Mouse (Mus musculus) hindbrain, embryonic 11.5 days (tissue): Measurements from ENCODE around the gene Stx19. TPM values are rescaled to one million over a fixed set of nuclear protein-coding genes. Genes with fewer than 3 reads are reported as not detected.

Source experiments
- ATAC-seq: fragments of 200-750 bp; cut with Nextera tagmentation; 2 replicates; pipeline ENCODE4 v1.8.0; 2017; ENCODE audit warnings: mild to moderate bottlenecking, moderate TSS enrichment, moderate library complexity; ENCODE audit not compliant: low FRiP score
- DNase-seq: peaks from one replicate; pipeline ENCODE4 v3.0.0-alpha.2; 2015; ENCODE audit warnings: low spot score
- H3K27ac ChIP-seq: fragments of 300-500 bp; sonication (generic); 2 replicates; pipeline ENCODE4 v1.5.1; 2014; ENCODE audit warnings: mild to moderate bottlenecking, low read depth, low read length
- H3K27me3 ChIP-seq: fragments of 300-500 bp; sonication (generic); 2 replicates; pipeline ENCODE4 v1.6.1; 2014; ENCODE audit warnings: mild to moderate bottlenecking, low read length, moderate library complexity, mixed read lengths; ENCODE audit not compliant: control insufficient read depth, insufficient read depth
- H3K36me3 ChIP-seq: fragments of 300-500 bp; sonication (generic); 2 replicates; pipeline ENCODE4 v1.6.1; 2014; ENCODE audit warnings: mild to moderate bottlenecking, low read length, moderate library complexity, mixed read lengths; ENCODE audit not compliant: control insufficient read depth, insufficient read depth
- H3K4me1 ChIP-seq: fragments of 300-500 bp; sonication (generic); replicated peaks from 2 replicates; pipeline ENCODE4 v1.6.1; 2014; ENCODE audit warnings: low read length, mixed read lengths; ENCODE audit not compliant: control insufficient read depth, insufficient read depth
- H3K4me2 ChIP-seq: fragments of 300-500 bp; sonication (generic); replicated peaks from 2 replicates; pipeline ENCODE4 v1.6.1; 2014; ENCODE audit warnings: mild to moderate bottlenecking, low read depth, low read length
- H3K4me3 ChIP-seq: fragments of 300-500 bp; sonication (generic); 2 replicates; pipeline ENCODE4 v1.5.1; 2014; ENCODE audit warnings: low read depth, low read length
- H3K9ac ChIP-seq: fragments of 300-500 bp; sonication (generic); 2 replicates; pipeline ENCODE4 v1.6.1; 2014; ENCODE audit warnings: low read depth, low read length
- H3K9me3 ChIP-seq: fragments of 300-500 bp; sonication (generic); 2 replicates; pipeline ENCODE4 v1.6.1; 2016; ENCODE audit warnings: low read length; ENCODE audit not compliant: control insufficient read depth
- WGBS: fragments of 180-500 bp; shearing (Covaris S2); extraction: QIAGEN DNeasy Blood & Tissue Kit; methylation state at CpG from one replicate; pipeline ENCODE4 v1.1.7; 2014; 5-methylcytosine and 5-hydroxymethylcytosine counted together
- polyA plus RNA-seq: library from polyadenylated mRNA; unstranded; fragments of >200 nt; fragmentation: Nextera tagmentation; extraction: Ambion mirVana; gene quantifications from 2 replicates; pipeline ENCODE4 v1.2.1, GENCODE M21; 2014

Gene Stx19
- polyA plus RNA-seq, 1 experiment from 2014 or later: 0.56 TPM

DNA sequence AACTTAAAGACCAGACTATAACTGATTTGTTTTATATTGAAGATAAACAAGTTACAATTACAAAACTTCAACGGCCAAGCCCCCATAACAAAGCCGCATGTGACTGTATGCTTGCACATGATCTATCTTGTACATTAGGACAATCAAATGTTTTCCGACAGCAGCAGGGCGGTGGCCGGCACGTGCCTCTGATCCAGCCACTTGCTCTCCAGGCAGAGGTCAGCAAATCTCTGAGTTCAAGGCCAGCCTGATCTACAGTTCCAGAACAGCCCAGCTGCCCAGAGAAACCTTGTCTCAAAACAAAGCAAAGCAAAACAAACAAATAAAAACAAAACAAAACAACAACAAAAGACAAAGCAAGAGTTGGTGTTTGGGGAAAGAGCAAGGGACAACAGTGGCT is 40.9 kb downstream of the Stx19 start:
- H3K27me3 ChIP-seq: no peaks in the 10 kb centered on the region
- ATAC-seq: no peak
- DNase-seq: no peak
- H3K9ac ChIP-seq: no peak overlapping the region
- no peak overlapping the region for H3K4me3 ChIP-seq
- H3K4me1 ChIP-seq: no peaks in the 10 kb centered on the region
- no peaks in the 10 kb centered on the region for H3K36me3 ChIP-seq
- no peak overlapping the region for H3K4me2 ChIP-seq
- no peak overlapping the region for H3K27ac ChIP-seq
- H3K9me3 ChIP-seq: no peaks in the 10 kb centered on the region
- WGBS: 83% methylated on average over 6 of the region's 6 CpGs

DNA sequence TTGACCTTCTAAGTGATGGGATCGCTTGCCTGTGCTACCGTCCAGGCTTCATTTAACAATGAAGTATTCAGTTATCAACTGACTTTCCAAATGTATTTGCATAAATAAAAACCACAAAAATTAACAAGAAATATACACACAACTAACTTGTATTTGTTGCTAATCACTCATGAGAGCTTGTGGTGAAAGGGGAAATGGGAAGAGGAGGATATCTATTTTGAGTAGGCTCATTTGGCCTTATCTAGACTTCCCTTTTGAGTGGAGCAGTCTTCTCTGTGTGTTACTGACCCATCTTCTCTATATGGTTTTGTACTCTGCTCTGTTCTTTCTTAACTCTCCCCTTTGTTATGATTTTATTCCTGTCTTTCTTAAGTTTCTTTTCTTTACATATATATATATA is 41.8 kb downstream of the Stx19 start:
- Histone ChIP-seq H3K4me1 (no peaks in the 10 kb centered on the region), H3K4me2 (no peak overlapping the region), H3K36me3 (no peaks in the 10 kb centered on the region), H3K4me3 (no peak overlapping the region), H3K27ac (no peak overlapping the region), H3K9ac (no peak overlapping the region), H3K27me3 (no peaks in the 10 kb centered on the region), H3K9me3 (no peaks in the 10 kb centered on the region)
- DNase-seq (no peak), ATAC-seq (no peak)
- 92% methylated on average over 2 of the region's 2 CpGs for WGBS

DNA sequence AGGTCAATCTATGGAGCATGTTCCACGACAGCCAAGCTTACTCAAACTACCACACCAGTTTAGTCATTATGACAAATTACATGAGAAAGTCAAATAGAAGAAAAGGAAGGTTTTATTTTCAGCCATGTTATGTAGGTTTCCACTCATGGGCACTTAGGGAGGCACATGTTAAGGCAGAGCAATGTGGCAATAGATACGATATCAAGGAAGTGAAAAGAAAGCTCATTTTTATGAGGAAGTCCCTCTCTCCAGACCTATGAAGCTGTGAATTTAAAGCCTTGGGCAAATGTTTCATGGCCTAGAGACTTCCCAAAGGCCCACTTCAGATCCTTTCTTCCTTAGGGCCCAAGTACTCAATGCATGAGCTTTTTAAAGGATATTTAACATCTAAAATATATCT is 43.0 kb downstream of the Stx19 start:
- H3K36me3 ChIP-seq: no peaks in the 10 kb centered on the region
- no peaks in the 10 kb centered on the region for H3K27me3 ChIP-seq
- no peak overlapping the region for H3K9ac ChIP-seq
- DNase-seq: no peak
- H3K27ac ChIP-seq: no peak overlapping the region
- H3K4me1 ChIP-seq: no peaks in the 10 kb centered on the region
- H3K4me3 ChIP-seq: no peak overlapping the region
- H3K4me2 ChIP-seq: no peak overlapping the region
- ATAC-seq: no peak
- no peaks in the 10 kb centered on the region for H3K9me3 ChIP-seq
- 96% methylated on average over 2 of the region's 2 CpGs for WGBS

DNA sequence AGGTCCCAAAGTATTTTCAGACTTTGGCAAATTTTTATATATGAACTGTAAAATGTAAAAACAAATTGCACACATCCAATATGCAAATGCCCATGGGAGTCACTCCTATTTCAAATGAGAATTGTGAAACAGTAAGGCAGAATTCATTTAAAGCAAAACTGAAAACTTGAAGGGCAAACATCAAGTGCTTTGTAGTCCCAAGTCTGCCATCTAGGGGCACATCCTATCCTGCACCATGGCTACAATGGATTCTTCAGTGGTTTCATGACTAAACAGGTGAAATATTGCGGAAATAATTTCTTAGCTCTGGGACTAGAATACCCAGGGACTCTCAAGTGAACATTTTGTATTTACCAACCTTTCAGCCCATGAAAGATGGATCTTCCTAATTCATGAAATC is 43.5 kb downstream of the Stx19 start:
- Histone ChIP-seq H3K36me3 (no peaks in the 10 kb centered on the region), H3K9ac (no peak overlapping the region), H3K9me3 (no peaks in the 10 kb centered on the region), H3K4me2 (no peak overlapping the region), H3K27ac (no peak overlapping the region), H3K27me3 (no peaks in the 10 kb centered on the region), H3K4me1 (no peaks in the 10 kb centered on the region), H3K4me3 (no peak overlapping the region)
- WGBS: 82% methylated on average over 1 of the region's 1 CpGs
- DNase-seq (no peak), ATAC-seq (no peak)

- H3K9me3 ChIP-seq: no peaks in the 10 kb centered on the region
- 92% methylated on average over 1 of the region's 1 CpGs for WGBS
- ATAC-seq (no peak), DNase-seq (no peak)
- no peak overlapping the region for H3K4me3 ChIP-seq
- no peak overlapping the region for H3K27ac ChIP-seq
- no peak overlapping the region for H3K4me2 ChIP-seq
- H3K36me3 ChIP-seq: no peaks in the 10 kb centered on the region
- H3K4me1 ChIP-seq: no peaks in the 10 kb centered on the region
- no peak overlapping the region for H3K9ac ChIP-seq
- H3K27me3 ChIP-seq: no peaks in the 10 kb centered on the region
These were observed 45.7 kb downstream of the Stx19 start for GRCm38 (mm10) chr16:62860140-62860539.

DNA sequence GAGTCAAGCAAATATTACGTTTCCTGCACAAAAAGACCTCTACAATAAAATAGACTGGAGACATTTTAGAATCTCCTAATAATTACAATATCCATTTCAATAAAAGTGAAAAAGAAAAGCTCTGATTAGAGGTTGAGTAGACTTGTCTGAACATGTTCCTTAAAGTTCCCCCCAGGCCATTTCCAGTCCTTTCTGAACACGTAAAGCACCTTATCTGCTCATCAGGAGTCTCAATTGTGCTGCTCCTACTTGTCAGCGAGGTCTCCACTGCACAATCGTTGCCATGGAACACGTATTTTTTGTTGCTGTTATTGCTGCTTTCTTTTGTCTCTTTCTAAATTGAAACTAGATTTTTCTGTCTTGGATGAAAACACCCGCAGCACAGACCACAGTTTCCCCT is 47.0 kb downstream of the Stx19 start:
- no peaks in the 10 kb centered on the region for H3K36me3 ChIP-seq
- no peak overlapping the region for H3K4me2 ChIP-seq
- H3K27me3 ChIP-seq: no peaks in the 10 kb centered on the region
- H3K27ac ChIP-seq: no peak overlapping the region
- H3K9me3 ChIP-seq: no peaks in the 10 kb centered on the region
- no peaks in the 10 kb centered on the region for H3K4me1 ChIP-seq
- DNase-seq (no peak), ATAC-seq (no peak)
- H3K9ac ChIP-seq: no peak overlapping the region
- WGBS: 70% methylated on average over 6 of the region's 6 CpGs
- no peak overlapping the region for H3K4me3 ChIP-seq

- Histone ChIP-seq H3K4me3 (no peak overlapping the region), H3K9me3 (no peaks in the 10 kb centered on the region), H3K9ac (no peak overlapping the region), H3K27ac (no peak overlapping the region), H3K27me3 (no peaks in the 10 kb centered on the region), H3K36me3 (no peaks in the 10 kb centered on the region), H3K4me2 (no peak overlapping the region), H3K4me1 (no peaks in the 10 kb centered on the region)
- 72% methylated on average over 5 of the region's 5 CpGs for WGBS
- DNase-seq (no peak), ATAC-seq (no peak)
These were observed 58.2 kb downstream of the Stx19 start for GRCm38 (mm10) chr16:62872688-62873117.

DNA sequence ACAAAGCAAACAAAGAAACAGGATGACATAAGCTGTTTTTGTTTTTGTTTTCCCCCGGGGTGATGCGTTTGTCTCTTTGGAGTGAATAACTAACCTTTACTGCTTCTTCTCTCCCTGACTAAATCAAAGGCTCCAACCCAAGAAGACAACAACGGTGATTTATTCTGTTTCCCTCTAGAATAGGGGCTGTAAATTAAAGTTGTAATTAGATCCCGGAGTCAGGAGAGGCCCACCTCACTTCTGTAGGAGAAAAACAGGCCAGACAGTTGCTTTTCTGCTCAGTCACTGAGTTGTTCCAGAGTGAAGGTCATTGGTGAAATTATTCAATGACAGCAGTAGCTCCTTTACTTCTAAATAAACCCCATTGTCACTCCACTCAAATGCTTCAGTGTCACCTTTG is 58.7 kb downstream of the Stx19 start:
- H3K4me2 ChIP-seq: no peak overlapping the region
- DNase-seq: no peak
- H3K27me3 ChIP-seq: no peaks in the 10 kb centered on the region
- H3K36me3 ChIP-seq: no peaks in the 10 kb centered on the region
- no peaks in the 10 kb centered on the region for H3K9me3 ChIP-seq
- no peak for ATAC-seq
- H3K4me3 ChIP-seq: no peak overlapping the region
- 68% methylated on average over 4 of the region's 4 CpGs for WGBS
- H3K4me1 ChIP-seq: no peaks in the 10 kb centered on the region
- H3K9ac ChIP-seq: no peak overlapping the region
- H3K27ac ChIP-seq: no peak overlapping the region
